Mouse (Mus musculus): Measurements from ENCODE around the gene Zfp592. TPM values are rescaled to one million over a fixed set of nuclear protein-coding genes. Genes with fewer than 3 reads are reported as not detected.

The Zfp592 gene
- polyA plus RNA-seq, 1 experiment from 2014 or later: 10.5 TPM

- Histone ChIP-seq H3K9ac (no peak overlapping the region), H3K36me3 (no peaks in the 10 kb centered on the region), H3K4me3 (no peak overlapping the region), H3K27me3 (no peaks in the 10 kb centered on the region), H3K27ac (replicated peaks) (no peak overlapping the region), H3K4me2 (no peak overlapping the region), H3K4me1 (replicated peaks) (no peaks in the 10 kb centered on the region), H3K9me3 (no peaks in the 10 kb centered on the region)
- no peak for ATAC-seq (ENCODE audit: low FRiP score, low read depth)
- WGBS: 90% methylated on average over 2 of the region's 2 CpGs
These were observed 67.4 kb downstream of the Zfp592 start for GRCm38 (mm10) chr7:81060908-81061307.

GRCm38 (mm10) chr7:81061936-81062335 lies 68.5 kb downstream of the Zfp592 start:
- WGBS: 84% methylated on average over 11 of the region's 11 CpGs
- ATAC-seq (ENCODE audit: low FRiP score, low read depth): no peak
- Histone ChIP-seq H3K4me1 (replicated peaks) (no peaks in the 10 kb centered on the region), H3K27ac (replicated peaks) (no peak overlapping the region), H3K9me3 (no peaks in the 10 kb centered on the region), H3K4me2 (no peak overlapping the region), H3K27me3 (no peaks in the 10 kb centered on the region), H3K4me3 (no peak overlapping the region), H3K36me3 (no peaks in the 10 kb centered on the region), H3K9ac (no peak overlapping the region)

- Histone ChIP-seq H3K4me2 (no peak overlapping the region), H3K9ac (no peak overlapping the region), H3K4me1 (replicated peaks) (no peaks in the 10 kb centered on the region), H3K27ac (replicated peaks) (no peak overlapping the region), H3K9me3 (no peaks in the 10 kb centered on the region), H3K36me3 (no peaks in the 10 kb centered on the region), H3K27me3 (no peaks in the 10 kb centered on the region), H3K4me3 (no peak overlapping the region)
- no peak for ATAC-seq (ENCODE audit: low FRiP score, low read depth)
- WGBS: 52% methylated on average over 9 of the region's 9 CpGs
These were observed 69.9 kb downstream of the Zfp592 start for GRCm38 (mm10) chr7:81063332-81063731.

- H3K27me3 ChIP-seq: no peaks in the 10 kb centered on the region
- 40% methylated on average over 6 of the region's 6 CpGs for WGBS
- H3K9ac ChIP-seq: no peak overlapping the region
- no peak overlapping the region for H3K27ac ChIP-seq (replicated peaks)
- H3K36me3 ChIP-seq: no peaks in the 10 kb centered on the region
- no peak overlapping the region for H3K4me2 ChIP-seq
- H3K9me3 ChIP-seq: no peaks in the 10 kb centered on the region
- H3K4me1 ChIP-seq (replicated peaks): no peaks in the 10 kb centered on the region
- ATAC-seq (ENCODE audit: low FRiP score, low read depth): no peak
- H3K4me3 ChIP-seq: no peak overlapping the region
These were observed 73.2 kb downstream of the Zfp592 start for GRCm38 (mm10) chr7:81066714-81067113.

GRCm38 (mm10) chr7:81072463-81072862 lies 79.0 kb downstream of the Zfp592 start:
- H3K9ac ChIP-seq: no peak overlapping the region
- no peaks in the 10 kb centered on the region for H3K9me3 ChIP-seq
- H3K4me1 ChIP-seq (replicated peaks): no peaks in the 10 kb centered on the region
- 64% methylated on average over 5 of the region's 5 CpGs for WGBS
- H3K4me3 ChIP-seq: no peak overlapping the region
- H3K36me3 ChIP-seq: no peaks in the 10 kb centered on the region
- no peak for ATAC-seq (ENCODE audit: low FRiP score, low read depth)
- no peak overlapping the region for H3K27ac ChIP-seq (replicated peaks)
- no peaks in the 10 kb centered on the region for H3K27me3 ChIP-seq
- H3K4me2 ChIP-seq: no peak overlapping the region

GRCm38 (mm10) chr7:81073273-81073672 lies 79.8 kb downstream of the Zfp592 start:
- no peak overlapping the region for H3K9ac ChIP-seq
- no peak overlapping the region for H3K4me3 ChIP-seq
- no peaks in the 10 kb centered on the region for H3K4me1 ChIP-seq (replicated peaks)
- H3K36me3 ChIP-seq: no peaks in the 10 kb centered on the region
- 83% methylated on average over 5 of the region's 5 CpGs for WGBS
- no peak for ATAC-seq (ENCODE audit: low FRiP score, low read depth)
- H3K9me3 ChIP-seq: no peaks in the 10 kb centered on the region
- H3K27ac ChIP-seq (replicated peaks): no peak overlapping the region
- H3K4me2 ChIP-seq: no peak overlapping the region
- H3K27me3 ChIP-seq: no peaks in the 10 kb centered on the region

- Histone ChIP-seq H3K9ac (no peak overlapping the region), H3K4me3 (no peak overlapping the region), H3K4me2 (no peak overlapping the region), H3K27me3 (no peaks in the 10 kb centered on the region), H3K4me1 (replicated peaks) (no peaks in the 10 kb centered on the region), H3K9me3 (no peaks in the 10 kb centered on the region), H3K36me3 (no peaks in the 10 kb centered on the region), H3K27ac (replicated peaks) (no peak overlapping the region)
- WGBS: 65% methylated on average over 9 of the region's 9 CpGs
- no peak for ATAC-seq (ENCODE audit: low FRiP score, low read depth)
These were observed 81.1 kb downstream of the Zfp592 start for GRCm38 (mm10) chr7:81074546-81074945.

- Histone ChIP-seq H3K4me1 (replicated peaks) (no peaks in the 10 kb centered on the region), H3K4me3 (no peak overlapping the region), H3K27ac (replicated peaks) (no peak overlapping the region), H3K27me3 (no peaks in the 10 kb centered on the region), H3K4me2 (no peak overlapping the region), H3K9me3 (no peaks in the 10 kb centered on the region), H3K9ac (no peak overlapping the region), H3K36me3 (no peaks in the 10 kb centered on the region)
- ATAC-seq (ENCODE audit: low FRiP score, low read depth): no peak
- WGBS: 69% methylated on average over 7 of the region's 7 CpGs
These were observed 81.8 kb downstream of the Zfp592 start for GRCm38 (mm10) chr7:81075299-81075698.

- no peaks in the 10 kb centered on the region for H3K27me3 ChIP-seq
- H3K4me3 ChIP-seq: no peak overlapping the region
- H3K9ac ChIP-seq: no peak overlapping the region
- H3K27ac ChIP-seq (replicated peaks): no peak overlapping the region
- no peaks in the 10 kb centered on the region for H3K4me1 ChIP-seq (replicated peaks)
- ATAC-seq (ENCODE audit: low FRiP score, low read depth): no peak
- no peaks in the 10 kb centered on the region for H3K9me3 ChIP-seq
- no peaks in the 10 kb centered on the region for H3K36me3 ChIP-seq
- WGBS: 90% methylated on average over 5 of the region's 5 CpGs
- H3K4me2 ChIP-seq: no peak overlapping the region
These were observed 82.3 kb downstream of the Zfp592 start for GRCm38 (mm10) chr7:81075732-81076131.

GRCm38 (mm10) chr7:81077009-81077408 lies 83.5 kb downstream of the Zfp592 start:
- H3K4me2 ChIP-seq: no peak overlapping the region
- H3K27me3 ChIP-seq: no peaks in the 10 kb centered on the region
- WGBS: 71% methylated on average over 6 of the region's 6 CpGs
- H3K9me3 ChIP-seq: no peaks in the 10 kb centered on the region
- no peak for ATAC-seq (ENCODE audit: low FRiP score, low read depth)
- H3K4me1 ChIP-seq (replicated peaks): peaks cover 3% of the 10 kb centered on the region; the same call in 1 of the 2 replicates
- no peak overlapping the region for H3K4me3 ChIP-seq
- no peaks in the 10 kb centered on the region for H3K36me3 ChIP-seq
- H3K27ac ChIP-seq (replicated peaks): no peak overlapping the region
- no peak overlapping the region for H3K9ac ChIP-seq

- no peak overlapping the region for H3K9ac ChIP-seq
- no peak for ATAC-seq (ENCODE audit: low FRiP score, low read depth)
- WGBS: 89% methylated on average over 6 of the region's 6 CpGs
- no peak overlapping the region for H3K4me2 ChIP-seq
- H3K4me1 ChIP-seq (replicated peaks): peaks cover 3% of the 10 kb centered on the region; the same call in 1 of the 2 replicates
- H3K9me3 ChIP-seq: no peaks in the 10 kb centered on the region
- no peaks in the 10 kb centered on the region for H3K27me3 ChIP-seq
- H3K4me3 ChIP-seq: no peak overlapping the region
- H3K36me3 ChIP-seq: no peaks in the 10 kb centered on the region
- H3K27ac ChIP-seq (replicated peaks): no peak overlapping the region
These were observed 85.3 kb downstream of the Zfp592 start for GRCm38 (mm10) chr7:81078740-81079139.

GRCm38 (mm10) chr7:81093420-81093965 lies 100.0 kb downstream of the Zfp592 start:
- Histone ChIP-seq H3K27ac (replicated peaks) (no peak overlapping the region), H3K9ac (no peak overlapping the region)
- peak; percentile 51; the same call in 1 of the 2 replicates for ATAC-seq (ENCODE audit: low FRiP score, low read depth)

GRCm38 (mm10) chr7:81094104-81094757 lies 100.8 kb downstream of the Zfp592 start:
- no peak for ATAC-seq (ENCODE audit: low FRiP score, low read depth)
- no peak overlapping the region for H3K4me3 ChIP-seq
- no peak overlapping the region for H3K9ac ChIP-seq
- H3K4me1 ChIP-seq (replicated peaks): no peaks in the 10 kb centered on the region
- WGBS: 72% methylated on average over 6 of the region's 6 CpGs
- H3K36me3 ChIP-seq: no peaks in the 10 kb centered on the region
- no peaks in the 10 kb centered on the region for H3K9me3 ChIP-seq
- no peaks in the 10 kb centered on the region for H3K27me3 ChIP-seq
- no peak overlapping the region for H3K4me2 ChIP-seq
- H3K27ac ChIP-seq (replicated peaks): no peak overlapping the region

More at GRCm38 (mm10) chr7:81093420-81093965, 100.0 kb downstream of the Zfp592 start:
- H3K4me3 ChIP-seq: no peak overlapping the region
- WGBS: 43% methylated on average over 18 of the region's 18 CpGs
- H3K4me1 ChIP-seq (replicated peaks): no peaks in the 10 kb centered on the region
- H3K4me2 ChIP-seq: no peak overlapping the region
- H3K27me3 ChIP-seq: no peaks in the 10 kb centered on the region
- H3K36me3 ChIP-seq: no peaks in the 10 kb centered on the region
- H3K9me3 ChIP-seq: no peaks in the 10 kb centered on the region

All from hindbrain, embryonic 15.5 days (tissue).